Mouse (Mus musculus) spleen, postnatal 14 days (tissue): Measurements from ENCODE around the gene Atp5mpl.

Experiments
- DNase-seq, 2 experiments: peaks; one replicate each; pipeline ENCODE4 v3.0.0; 2021 to 2022; ENCODE audit warnings: low spot score in 2 of 2

The Atp5mpl gene

DNA sequence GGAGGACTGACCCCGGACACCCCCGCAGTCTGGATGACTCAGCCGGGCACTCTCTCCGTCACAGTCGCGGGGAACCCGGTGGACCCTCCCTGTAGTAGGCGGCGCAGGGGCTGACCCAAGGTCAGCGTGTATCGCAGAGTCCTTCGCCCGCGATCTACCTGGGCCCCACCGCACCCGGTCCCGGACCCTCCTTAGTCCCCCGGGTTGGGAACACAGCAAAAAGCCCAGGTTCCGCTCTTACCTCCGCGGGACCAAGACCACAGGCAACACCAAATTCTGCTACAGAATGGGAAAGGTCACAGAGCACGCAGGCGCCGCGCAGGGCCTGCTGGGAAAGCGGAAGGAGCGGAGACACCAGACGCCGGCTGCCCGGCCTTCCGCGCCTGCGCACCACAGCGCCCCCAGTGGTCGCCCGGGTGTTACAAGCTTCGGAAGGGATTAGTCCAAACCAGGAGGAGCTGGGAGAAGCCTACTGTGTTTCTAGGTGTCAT, at the start of gene Atp5mpl:
Atp5mpl (minus strand) TSS at position 295 of the 491 bp plus-strand sequence.
- peak; percentile 90 to 96 for DNase-seq

DNA sequence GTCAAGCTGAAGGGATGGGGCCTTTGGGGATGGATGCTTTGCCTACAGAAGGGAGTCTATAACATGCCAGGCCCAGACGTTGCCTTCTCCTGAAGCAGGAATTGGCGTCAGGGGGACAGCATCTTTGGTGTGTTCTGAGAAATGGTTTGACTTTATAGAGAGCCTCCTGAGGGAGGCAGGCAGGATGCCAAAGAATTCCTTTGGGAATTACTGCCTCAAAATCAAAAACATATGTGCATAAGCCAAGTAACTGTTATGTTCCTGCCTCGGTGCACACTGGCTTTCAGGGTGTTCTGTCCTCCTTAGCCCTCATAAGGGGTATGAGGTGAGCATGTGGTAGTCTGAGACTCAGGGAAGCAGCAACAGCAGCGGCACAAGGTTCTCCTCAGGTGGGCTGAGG, 49.6 kb upstream of the Atp5mpl start:
- no peak for DNase-seq

DNA sequence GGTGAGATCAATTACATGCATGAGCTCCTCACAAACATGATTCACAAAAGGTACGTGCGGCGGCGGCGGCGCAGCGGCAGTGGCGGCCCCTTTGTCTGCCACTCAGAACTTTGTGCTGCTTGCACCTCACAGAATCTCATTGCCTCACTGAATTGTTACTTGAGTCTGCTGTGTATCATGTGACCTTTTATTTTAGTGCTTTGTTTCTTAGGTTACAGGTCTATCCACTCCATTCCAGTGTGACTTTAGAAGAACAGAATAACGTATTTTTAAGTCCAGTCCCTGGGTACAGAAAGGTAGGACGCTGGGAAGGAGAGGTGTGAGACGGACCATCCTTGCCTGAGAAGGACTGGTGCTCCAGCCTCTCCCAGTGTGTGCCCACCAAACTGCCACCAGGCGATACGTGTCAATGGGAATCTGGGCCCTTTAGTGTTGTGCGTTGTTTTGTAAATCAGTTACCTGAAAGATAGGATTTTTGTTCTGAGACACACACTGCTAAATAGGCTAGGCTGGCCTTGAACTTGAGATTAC, 46.6 kb upstream of the Atp5mpl start:
- no peak for DNase-seq

DNA sequence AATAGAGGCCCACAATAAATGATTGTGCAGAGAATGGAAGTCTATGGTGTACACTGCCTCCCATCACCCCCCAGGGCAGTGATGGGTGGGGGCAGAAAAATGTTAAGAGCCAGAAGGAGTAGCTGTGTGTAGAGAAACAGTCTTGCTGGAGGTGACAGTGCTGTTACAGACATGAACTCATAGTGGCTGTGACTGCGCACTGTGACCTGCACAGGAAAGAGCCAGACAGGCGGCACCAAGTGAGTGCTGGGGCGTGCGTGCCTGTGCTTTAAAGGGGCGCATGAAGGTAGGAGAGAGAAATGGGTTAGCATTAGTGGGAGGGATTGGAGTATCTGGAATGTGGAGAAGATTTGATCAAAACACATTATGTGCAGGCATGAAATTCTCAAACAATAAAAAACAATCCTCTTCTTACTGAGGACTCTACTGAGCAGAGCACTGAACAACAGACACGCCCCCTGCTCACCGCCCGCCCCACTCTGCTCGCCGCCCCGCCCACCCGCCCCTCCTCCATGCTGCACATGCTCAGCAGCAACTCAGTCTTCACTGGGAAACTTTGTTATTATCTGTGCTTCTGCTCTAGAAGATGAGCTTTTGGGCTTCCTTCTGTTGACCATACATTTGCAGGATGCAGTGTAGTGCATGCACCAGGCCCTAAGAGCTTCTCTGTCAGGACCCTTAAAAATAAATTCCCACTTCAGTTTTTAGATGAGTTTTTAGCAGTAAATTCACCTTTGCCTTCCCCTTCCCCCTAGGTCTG, 45.9 kb upstream of the Atp5mpl start:
- no peak for DNase-seq

DNA sequence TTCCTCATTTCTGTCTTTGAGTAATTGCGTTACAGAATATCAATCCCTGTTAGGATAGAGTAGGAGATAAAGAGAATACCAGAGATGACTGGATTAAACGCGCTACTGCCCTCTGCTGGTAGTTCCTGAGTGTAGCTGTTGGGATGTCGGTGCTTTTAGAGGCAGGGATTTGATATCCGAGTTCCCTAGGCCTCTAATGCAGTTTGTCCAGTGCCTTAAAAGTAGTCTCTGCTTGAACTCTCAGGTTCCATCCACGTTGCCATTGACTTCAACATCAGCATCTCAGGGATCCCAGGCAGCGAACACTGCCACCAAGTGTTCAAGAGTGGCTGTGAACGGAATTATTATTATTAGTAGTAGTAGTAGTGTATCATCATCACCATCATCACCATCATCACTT, 34.4 kb upstream of the Atp5mpl start:
- peak in 1 of 2 experiments; percentile 36 for DNase-seq

DNA sequence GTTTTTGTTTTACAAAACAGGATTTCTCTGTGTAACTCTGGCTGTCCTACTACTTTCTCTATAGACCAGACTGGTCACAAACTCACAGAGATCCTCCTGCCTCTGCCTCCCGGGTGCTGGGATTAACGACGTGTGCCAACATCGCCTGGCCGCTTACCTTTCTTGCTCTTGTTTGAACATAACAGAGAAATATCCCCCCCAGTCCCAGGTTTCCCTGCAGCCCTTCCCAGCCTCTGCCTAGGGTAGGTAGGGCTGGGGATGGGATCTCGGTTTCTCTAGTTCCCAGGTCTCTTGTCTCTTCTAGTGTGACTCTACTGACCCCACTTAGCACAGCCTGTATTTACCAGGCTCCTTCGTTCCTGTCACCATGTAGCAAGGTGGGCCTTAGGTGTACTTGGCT, 33.0 kb upstream of the Atp5mpl start:
- no peak for DNase-seq

DNA sequence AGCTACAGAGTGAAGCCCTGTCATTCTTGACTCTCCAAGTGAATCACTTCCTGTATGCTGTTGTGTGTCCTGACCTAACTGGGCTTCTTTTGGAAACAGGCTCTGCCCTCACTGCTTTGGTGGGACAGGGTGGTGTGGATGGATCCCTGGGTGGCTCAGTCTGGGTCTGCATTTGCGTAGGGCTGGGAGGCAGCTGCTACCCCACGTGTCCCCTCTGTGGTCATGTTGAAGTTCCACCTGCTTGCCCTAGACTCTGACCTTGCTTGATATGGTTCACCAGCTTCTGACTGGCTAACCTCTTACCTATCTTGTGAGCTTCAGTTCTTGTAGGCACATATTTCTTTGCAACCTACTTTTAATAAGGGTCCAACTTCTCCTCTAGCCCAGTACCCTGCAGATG, 28.4 kb upstream of the Atp5mpl start:
- no peak for DNase-seq

DNA sequence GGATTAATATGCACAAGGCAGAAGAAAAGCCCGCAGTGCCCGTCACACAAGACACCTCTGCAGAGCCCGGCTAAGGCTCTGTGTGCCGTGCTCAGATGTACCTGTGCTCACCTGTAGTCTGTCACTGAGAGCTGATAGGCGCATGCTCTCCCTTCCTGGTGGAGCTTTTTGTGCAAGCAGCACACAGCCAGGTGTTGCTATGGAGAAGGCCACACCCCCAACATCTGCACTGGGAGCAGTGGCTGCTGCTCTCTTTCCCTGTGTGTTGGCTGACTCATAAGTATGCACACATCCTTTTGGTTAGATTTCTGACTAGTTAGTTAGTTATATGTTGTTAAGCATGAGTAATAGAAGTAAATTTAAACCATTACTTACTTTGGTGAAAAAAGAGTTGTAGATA, 25.8 kb upstream of the Atp5mpl start:
- no peak for DNase-seq

DNA sequence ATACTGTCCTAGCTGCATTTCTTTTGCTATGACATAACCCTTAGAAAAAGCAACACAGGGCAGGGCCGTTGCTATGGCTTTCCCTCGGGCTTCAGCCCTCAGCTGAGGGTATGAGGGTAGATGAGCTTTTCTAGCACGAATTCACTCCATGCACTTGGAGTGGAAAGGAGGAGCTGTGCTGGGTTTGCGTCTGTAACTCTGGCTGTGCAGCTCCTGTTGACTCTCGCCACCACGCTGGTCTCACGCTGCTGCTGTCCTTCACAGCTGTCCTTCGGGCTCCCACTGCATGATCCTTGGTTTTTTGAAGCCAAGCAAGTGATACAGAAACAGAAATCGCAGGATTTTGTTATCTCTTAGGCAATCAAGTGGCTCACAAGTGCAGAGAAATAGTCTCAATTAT, 20.0 kb upstream of the Atp5mpl start:
- no peak for DNase-seq

DNA sequence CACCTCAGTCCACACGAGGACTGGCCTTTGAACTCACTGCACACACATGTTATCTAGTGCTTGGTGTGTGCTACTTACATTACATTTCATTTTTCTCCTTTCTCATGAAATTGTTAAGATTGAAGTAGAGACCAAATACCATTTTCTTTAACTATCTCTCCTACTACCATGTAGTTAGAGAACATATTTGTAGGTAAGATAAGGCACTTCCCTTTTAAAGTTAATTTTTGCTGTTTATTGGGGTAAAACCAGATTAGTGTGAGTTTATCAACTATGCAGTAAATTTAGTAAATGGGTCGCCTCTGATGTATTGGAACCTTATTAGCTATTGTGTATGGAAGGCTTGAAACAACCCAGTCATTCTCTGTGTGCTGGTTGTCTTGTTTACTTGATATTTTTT, 16.4 kb upstream of the Atp5mpl start:
- no peak for DNase-seq

DNA sequence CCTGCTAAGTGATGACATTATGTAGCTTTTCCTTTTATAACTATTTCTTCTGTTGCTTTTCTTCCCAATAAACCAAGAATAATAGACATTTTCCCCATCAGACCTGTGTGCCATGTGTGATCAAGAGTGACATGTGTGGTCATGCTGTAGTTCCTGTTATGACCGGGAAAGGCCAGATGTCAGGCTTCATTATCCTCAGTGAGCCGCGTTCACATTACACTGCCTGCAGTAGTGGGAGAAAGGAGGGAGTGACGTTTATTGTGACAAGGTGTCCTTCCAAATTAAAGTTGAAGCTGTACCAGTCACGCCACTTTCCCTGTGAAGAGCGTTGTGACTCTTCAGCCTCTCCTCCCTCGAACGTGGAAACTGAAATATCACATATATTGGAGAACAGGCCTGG, 15.1 kb upstream of the Atp5mpl start:
- DNase-seq = no peak

DNA sequence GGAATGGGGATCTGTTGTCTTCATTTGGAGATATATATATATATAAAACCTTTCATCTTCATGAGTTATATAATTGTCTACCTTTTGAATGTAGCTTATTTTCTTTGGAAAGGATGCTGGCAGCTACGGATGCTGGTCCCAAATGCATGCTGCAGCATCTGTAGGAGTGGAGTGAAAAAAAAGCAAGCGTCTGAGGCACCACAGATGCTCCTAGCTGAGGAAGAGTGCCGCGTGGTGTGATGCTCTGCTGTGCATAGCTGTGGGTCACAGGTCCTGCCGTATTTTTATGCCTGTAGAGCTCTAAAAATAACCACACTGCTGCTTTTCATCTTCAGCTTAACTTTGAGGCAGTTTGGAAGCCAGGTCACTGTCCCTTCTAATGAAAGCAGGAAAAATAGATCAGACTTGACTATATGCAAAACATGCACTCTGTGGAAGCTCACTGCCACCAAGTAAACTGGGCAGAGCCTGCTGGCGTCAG, 14.2 kb upstream of the Atp5mpl start, which contains the start of gene Rd3l:
Rd3l (minus strand) TSS at position 431 of the 481 bp plus-strand sequence.
- no peak for DNase-seq

DNA sequence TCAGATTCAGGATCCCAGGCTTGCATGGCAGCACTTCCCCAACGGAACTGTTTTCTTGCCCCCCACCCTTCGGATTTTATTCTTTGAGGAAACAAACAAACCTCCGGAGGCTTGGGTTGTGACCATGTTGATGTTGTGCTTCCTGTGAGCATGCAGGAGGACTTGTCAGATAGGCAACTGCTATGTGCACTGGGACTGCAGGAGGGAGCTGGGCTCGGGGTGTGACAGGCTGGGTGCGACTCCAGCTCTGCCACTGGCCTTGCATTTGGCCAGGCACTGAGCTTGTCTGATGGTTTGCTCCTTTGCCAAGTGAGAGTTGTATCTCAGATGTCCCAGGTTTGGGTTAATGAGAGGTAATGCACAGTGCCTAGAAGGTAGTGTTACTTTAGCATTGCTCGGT, 11.5 kb upstream of the Atp5mpl start:
- no peak for DNase-seq

DNA sequence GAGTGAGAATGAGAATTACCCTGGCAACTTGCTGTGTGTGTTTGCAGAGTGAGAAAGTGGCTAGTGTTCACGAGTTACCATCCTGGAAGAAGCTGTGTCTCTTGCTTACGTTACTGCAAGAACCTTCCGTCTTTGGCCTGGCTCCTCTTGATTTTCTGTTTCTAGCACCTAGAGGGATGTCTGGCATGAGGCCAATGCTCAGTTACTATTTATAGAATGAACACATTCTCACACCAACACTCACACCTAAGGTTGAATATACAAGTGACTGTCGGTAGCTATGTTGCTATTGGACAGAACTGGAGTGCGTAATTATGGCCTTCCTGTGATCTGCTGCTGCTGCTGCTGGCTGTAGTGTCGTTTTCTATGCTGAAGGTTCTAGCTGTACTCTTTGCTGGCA, 10.4 kb upstream of the Atp5mpl start:
- no peak for DNase-seq

DNA sequence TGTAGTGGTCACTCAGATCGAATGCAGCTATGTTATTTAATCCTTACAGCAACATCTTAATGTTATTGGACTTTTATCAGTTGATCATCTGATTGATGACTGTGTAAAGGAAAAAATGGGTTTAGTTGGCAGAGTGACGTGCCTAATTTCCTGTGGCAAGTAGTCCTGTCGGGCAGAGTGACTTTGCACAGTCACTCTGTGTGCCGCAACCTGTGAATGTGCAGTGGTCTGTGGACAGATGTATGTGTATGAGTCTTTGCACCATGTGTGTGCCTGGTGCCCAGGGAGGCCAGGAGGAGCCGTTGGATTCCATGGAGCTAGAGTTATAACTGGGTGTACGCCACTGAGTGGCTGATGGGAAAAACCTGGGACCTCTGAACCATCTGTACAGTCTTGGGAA, 7.8 kb upstream of the Atp5mpl start:
- DNase-seq = no peak

DNA sequence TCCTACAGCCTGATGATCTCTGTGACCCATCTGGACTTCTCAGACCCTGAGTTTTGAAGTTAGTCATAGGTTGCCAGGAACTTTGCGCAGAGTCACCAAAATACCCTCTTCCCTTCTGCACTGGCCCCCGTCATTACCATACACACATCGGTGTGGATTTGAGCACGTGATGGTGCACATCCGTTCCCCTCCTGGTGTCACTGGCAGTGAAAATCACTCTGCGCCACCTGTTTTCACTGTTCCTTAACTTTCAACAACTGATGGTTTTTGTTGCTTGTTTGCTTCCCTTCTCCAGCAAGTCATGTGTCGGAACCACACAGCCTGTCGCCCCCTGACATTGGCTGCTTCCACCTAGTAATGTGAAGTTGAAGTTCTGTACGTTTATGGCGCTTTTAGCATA, 5.7 kb upstream of the Atp5mpl start:
- DNase-seq = no peak

DNA sequence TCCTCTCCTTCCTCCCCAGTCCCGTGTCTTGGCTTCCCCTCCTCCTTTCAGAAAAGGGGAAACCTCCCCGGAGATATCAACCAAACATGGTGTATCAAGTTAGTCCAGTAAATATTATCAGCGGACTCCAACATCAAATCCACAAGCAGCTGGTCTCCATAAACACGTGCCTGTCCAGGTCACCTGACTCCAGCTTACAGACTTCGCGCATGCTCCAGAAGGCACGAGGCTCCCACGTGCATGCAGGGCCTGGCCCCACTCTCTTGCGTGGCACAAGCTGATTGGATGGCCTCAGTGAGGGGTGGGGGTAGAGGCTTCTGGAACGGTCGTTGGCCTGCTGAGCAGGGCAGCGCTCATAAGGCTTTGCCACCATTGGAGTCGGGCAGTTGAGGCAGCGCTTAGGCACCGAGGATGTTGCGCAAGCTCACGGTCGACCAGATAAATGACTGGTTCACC, 4.5 kb upstream of the Atp5mpl start, which contains the start of gene Tdrd9:
Tdrd9 (plus strand) TSS at position 329 of the 456 bp plus-strand sequence.
- DNase-seq = no peak

DNA sequence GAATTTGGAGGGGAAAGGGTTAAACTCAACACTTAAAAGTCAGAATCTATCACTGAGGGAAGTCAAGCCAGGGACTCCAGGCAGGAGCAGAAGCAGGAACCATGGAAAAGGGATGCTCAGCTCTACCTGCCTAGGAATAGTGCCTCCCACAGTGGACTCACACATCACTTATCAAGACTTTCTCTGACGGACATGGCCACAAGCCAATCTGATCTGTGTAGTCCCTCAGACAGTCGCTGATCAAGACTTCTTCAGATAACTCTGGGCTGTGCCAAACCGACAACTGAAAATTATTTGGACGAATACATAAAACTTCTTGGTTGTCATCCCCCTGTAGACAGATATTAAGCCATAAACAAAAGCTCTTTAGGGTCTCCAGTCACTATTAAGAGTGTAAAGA, 3.3 kb upstream of the Atp5mpl start:
- no peak for DNase-seq

DNA sequence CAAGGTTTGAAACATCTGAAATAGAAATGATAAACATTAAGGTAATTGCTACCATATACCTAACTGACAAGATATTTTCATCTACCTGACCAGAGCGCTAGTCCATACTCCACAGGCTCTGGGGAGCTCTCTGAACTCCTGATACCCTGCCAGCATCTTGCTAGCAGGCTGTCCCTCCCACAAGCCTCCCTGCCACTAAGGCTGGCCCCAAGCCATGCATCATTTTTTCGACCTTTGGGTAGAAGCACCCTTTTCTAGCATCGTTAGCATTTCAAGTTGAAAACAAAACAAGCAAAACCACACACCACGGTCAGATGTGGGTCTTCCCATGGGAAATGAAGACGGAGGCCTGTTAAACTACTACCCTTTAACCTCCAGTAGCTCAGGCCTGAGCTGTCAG, 3.4 kb downstream of the Atp5mpl start:
- DNase-seq = no peak

DNA sequence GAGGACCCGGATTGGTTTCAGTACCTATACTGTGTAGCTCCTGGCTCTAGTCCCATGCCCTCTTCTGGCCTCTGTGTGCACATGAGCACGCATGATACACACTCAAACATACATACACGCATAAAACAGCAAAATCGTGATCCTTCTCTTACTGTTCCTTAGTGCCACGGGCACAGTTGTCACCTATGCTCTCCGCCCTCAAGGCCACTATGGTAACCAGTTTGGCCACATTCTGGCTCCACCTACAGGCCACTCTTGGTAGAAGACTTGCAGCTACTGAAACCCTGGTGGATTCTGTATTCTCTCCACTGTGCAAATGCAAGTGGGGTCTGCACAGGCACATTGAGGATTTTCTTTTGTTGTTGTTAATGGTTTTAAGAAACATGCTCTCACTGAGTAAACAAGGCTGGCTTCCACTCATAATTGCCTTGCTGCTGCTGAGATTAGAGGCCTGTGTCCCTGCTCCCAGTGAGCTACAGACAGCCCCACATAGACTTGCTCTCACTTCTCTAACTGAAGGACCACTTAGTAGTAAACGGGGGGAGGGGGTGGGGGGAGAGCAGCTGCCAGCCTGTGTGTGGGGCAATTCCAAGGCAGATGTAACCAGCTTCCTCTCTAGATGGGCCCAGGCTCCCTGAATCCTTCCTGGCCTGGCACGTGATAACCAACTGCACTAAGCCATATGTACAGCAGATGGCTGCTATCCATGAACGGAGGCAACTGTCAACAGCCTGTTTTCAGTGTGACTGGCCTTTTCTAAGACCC, 8.5 kb downstream of the Atp5mpl start:
- DNase-seq = peak; percentile 49 to 68

DNA sequence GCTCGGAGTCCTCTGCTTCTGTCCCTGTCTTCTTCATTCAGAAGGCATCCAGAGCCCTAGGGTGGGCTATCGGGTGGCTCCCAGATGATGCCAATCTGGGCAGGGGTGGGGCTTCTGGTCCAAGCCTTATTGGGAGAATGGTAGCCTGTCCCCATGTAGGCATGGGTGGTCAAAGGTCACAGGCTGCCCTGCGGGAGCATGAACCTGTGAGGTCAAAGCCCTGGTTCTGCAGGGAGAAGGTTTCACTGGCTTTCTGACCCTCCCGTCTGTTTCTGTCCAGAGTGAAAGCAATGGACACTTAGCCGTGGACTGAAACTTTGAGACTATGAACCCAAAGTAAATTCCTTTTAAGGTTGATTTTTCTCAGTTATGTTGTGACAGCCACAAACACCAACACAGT, 10.6 kb downstream of the Atp5mpl start:
- no peak for DNase-seq

DNA sequence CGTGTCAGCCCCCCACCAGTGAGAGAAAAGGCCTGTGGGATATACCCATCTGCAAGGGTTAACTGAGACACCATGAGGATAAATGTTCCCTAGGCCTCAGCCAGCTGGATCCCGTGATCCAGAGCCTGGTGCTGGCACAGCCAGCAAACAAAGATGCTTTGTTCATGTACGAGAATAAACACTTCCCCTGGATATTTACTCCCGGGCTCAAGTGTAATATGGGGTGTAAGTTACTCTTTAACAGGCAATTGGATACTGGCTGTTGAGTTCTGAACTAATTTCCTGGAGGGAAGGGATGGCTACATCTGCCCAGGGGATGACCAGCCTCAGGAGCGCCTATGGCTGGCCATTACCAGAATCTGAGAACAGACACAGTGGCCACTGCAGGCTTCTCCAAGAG, 15.1 kb downstream of the Atp5mpl start:
- no peak for DNase-seq
